Mouse (Mus musculus): ENCODE results near the gene Fgfr2.
A peak's percentile ranks its signal among the peaks of the same experiment; 100 is the strongest.

The Fgfr2 gene

GRCm38 (mm10) chr7:132824346-132825022, 298.7 kb downstream of the Fgfr2 start:
- no peak for DNase-seq (ENCODE audit: low read depth, low spot score)

- DNase-seq (ENCODE audit: low read depth, low spot score), result no peak
Measured at GRCm38 (mm10) chr7:132823832-132824231, 299.3 kb downstream of the Fgfr2 start.

- no peak for DNase-seq (ENCODE audit: low read depth, low spot score)
Measured at GRCm38 (mm10) chr7:132820692-132821091, 302.5 kb downstream of the Fgfr2 start.

GRCm38 (mm10) chr7:132817056-132817455, 306.1 kb downstream of the Fgfr2 start:
- no peak for DNase-seq (ENCODE audit: low read depth, low spot score)

GRCm38 (mm10) chr7:132816528-132816927, 306.6 kb downstream of the Fgfr2 start:
- no peak for DNase-seq (ENCODE audit: low read depth, low spot score)

GRCm38 (mm10) chr7:132815081-132815480, 308.1 kb downstream of the Fgfr2 start:
- DNase-seq (ENCODE audit: low read depth, low spot score), result no peak

GRCm38 (mm10) chr7:132814089-132814450, 309.1 kb downstream of the Fgfr2 start:
- no peak for DNase-seq (ENCODE audit: low read depth, low spot score)

GRCm38 (mm10) chr7:132813416-132814088, 309.6 kb downstream of the Fgfr2 start, which contains the start of gene Fam53b:
Gene Fam53b, minus strand, starts transcription at chr7:132813886.
- no peak for DNase-seq (ENCODE audit: low read depth, low spot score)

- DNase-seq (ENCODE audit: low read depth, low spot score), result no peak
Measured at GRCm38 (mm10) chr7:132812619-132813415, 310.3 kb downstream of the Fgfr2 start.

- no peak for DNase-seq (ENCODE audit: low read depth, low spot score)
Measured at GRCm38 (mm10) chr7:132811716-132812618, 311.2 kb downstream of the Fgfr2 start.

GRCm38 (mm10) chr7:132810879-132811278, 312.3 kb downstream of the Fgfr2 start:
- DNase-seq (ENCODE audit: low read depth, low spot score), result peak; percentile 65

GRCm38 (mm10) chr7:132810368-132810767, 312.8 kb downstream of the Fgfr2 start:
- no peak for DNase-seq (ENCODE audit: low read depth, low spot score)

- no peak for DNase-seq (ENCODE audit: low read depth, low spot score)
Measured at GRCm38 (mm10) chr7:132809721-132810120, 313.4 kb downstream of the Fgfr2 start.

GRCm38 (mm10) chr7:132808841-132809682, 314.1 kb downstream of the Fgfr2 start:
- no peak for DNase-seq (ENCODE audit: low read depth, low spot score)

GRCm38 (mm10) chr7:132808051-132808796, 314.9 kb downstream of the Fgfr2 start:
- no peak for DNase-seq (ENCODE audit: low read depth, low spot score)

- no peak for DNase-seq (ENCODE audit: low read depth, low spot score)
Measured at GRCm38 (mm10) chr7:132806926-132807857, 316.0 kb downstream of the Fgfr2 start.

GRCm38 (mm10) chr7:132806286-132806685, 316.9 kb downstream of the Fgfr2 start:
- DNase-seq (ENCODE audit: low read depth, low spot score), result no peak

- no peak for DNase-seq (ENCODE audit: low read depth, low spot score)
Measured at GRCm38 (mm10) chr7:132804951-132805350, 318.2 kb downstream of the Fgfr2 start.

GRCm38 (mm10) chr7:132804461-132804860, 318.7 kb downstream of the Fgfr2 start:
- DNase-seq (ENCODE audit: low read depth, low spot score), result no peak
